Mouse (Mus musculus) forebrain, embryonic 12.5 days (tissue): ENCODE measurements around the gene Rpl18a. TPM values are rescaled to one million over a fixed set of nuclear protein-coding genes. Genes with fewer than 3 reads are reported as not detected.

Experiments used
- ATAC-seq: fragments of 200-750 bp; cut with Nextera tagmentation; 2 replicates; pipeline ENCODE4 v1.8.0; 2017; ENCODE audit warnings: moderate TSS enrichment; ENCODE audit not compliant: low FRiP score
- H3K27ac ChIP-seq: fragments of 300-500 bp; sonication (generic); 2 replicates; pipeline ENCODE4 v1.5.1; 2016; ENCODE audit warnings: mild to moderate bottlenecking
- H3K27me3 ChIP-seq: fragments of 300-500 bp; sonication (generic); 2 replicates; pipeline ENCODE4 v1.6.1; 2016; ENCODE audit warnings: mild to moderate bottlenecking
- H3K36me3 ChIP-seq: fragments of 300-500 bp; sonication (generic); replicated peaks from 2 replicates; pipeline ENCODE4 v1.6.1; 2016; ENCODE audit warnings: mild to moderate bottlenecking
- H3K4me1 ChIP-seq: fragments of 300-500 bp; sonication (generic); 2 replicates; pipeline ENCODE4 v1.6.1; 2016
- H3K4me2 ChIP-seq: fragments of 300-500 bp; sonication (generic); 2 replicates; pipeline ENCODE4 v1.6.1; 2016; ENCODE audit warnings: mild to moderate bottlenecking, moderate library complexity
- H3K4me3 ChIP-seq: fragments of 300-500 bp; sonication (generic); replicated peaks from 2 replicates; pipeline ENCODE4 v1.5.1; 2016; ENCODE audit warnings: mild to moderate bottlenecking
- H3K9ac ChIP-seq: fragments of 300-500 bp; sonication (generic); 2 replicates; pipeline ENCODE4 v1.6.1; 2016; ENCODE audit warnings: mild to moderate bottlenecking
- H3K9me3 ChIP-seq: fragments of 300-500 bp; sonication (generic); 2 replicates; pipeline ENCODE4 v1.6.1; 2016
- WGBS: fragments of 180-500 bp; shearing (Covaris S2); methylation state at CpG from one replicate; pipeline ENCODE4 v1.1.7; 2016; 5-methylcytosine and 5-hydroxymethylcytosine counted together
- microRNA counts: library from miRNA; unstranded; fragments of <30 nt; microRNA quantifications from one replicate; lab custom pipeline; 2017
- microRNA-seq: library from miRNA; unstranded; fragments of <30 nt; microRNA quantifications from one replicate; pipeline ENCODE4, GENCODE M21; 2017
- polyA plus RNA-seq: library from polyadenylated mRNA; unstranded; fragments of >200 nt; fragmentation: Nextera tagmentation; extraction: Ambion mirVana; gene quantifications from 2 replicates; pipeline ENCODE4 v1.2.1, GENCODE M21; 2016

Rpl18a gene
- polyA plus RNA-seq, 1 experiment from 2014 or later: 2,770 TPM

- ATAC-seq: no peak
Measured at GRCm38 (mm10) chr8:70849333-70849990, 47.8 kb downstream of the Rpl18a start.

GRCm38 (mm10) chr8:70846371-70847154, 50.6 kb downstream of the Rpl18a start:
- peaks cover 5% of the 10 kb centered on the region for H3K4me1 ChIP-seq
- no peak overlapping the region for H3K4me3 ChIP-seq
- no peaks in the 10 kb centered on the region; the same call in 1 of the 2 replicates for H3K27me3 ChIP-seq
- H3K9ac ChIP-seq: 0 out of 2 replicates have a peak overlapping the region, but pooled peaks have one; percentile 7
- no peaks in the 10 kb centered on the region for H3K36me3 ChIP-seq
- no peak overlapping the region for H3K27ac ChIP-seq
- ATAC-seq: no peak
- no peak overlapping the region for H3K4me2 ChIP-seq
- H3K9me3 ChIP-seq: no peaks in the 10 kb centered on the region
- WGBS: 54% methylated on average over 15 of the region's 15 CpGs

More at GRCm38 (mm10) chr8:70849333-70849990, 47.8 kb downstream of the Rpl18a start:
- H3K27ac ChIP-seq: no peak overlapping the region
- H3K27me3 ChIP-seq: no peaks in the 10 kb centered on the region; the same call in 1 of the 2 replicates
- H3K36me3 ChIP-seq: 0 out of 2 replicates have a peak, but pooled peaks cover 10% of the 10 kb centered on the region
- no peak overlapping the region for H3K4me2 ChIP-seq
- H3K4me3 ChIP-seq: no peak overlapping the region
- WGBS: 82% methylated on average over 3 of the region's 3 CpGs
- H3K9me3 ChIP-seq: no peaks in the 10 kb centered on the region
- peaks cover 5% of the 10 kb centered on the region for H3K4me1 ChIP-seq
- no peak overlapping the region for H3K9ac ChIP-seq

- no peak overlapping the region for H3K4me2 ChIP-seq
- no peak overlapping the region for H3K27ac ChIP-seq
- WGBS: 42% methylated on average over 5 of the region's 5 CpGs
- no peak for ATAC-seq
- no peaks in the 10 kb centered on the region for H3K36me3 ChIP-seq
- no peak overlapping the region for H3K4me3 ChIP-seq
- H3K9me3 ChIP-seq: no peaks in the 10 kb centered on the region
- H3K27me3 ChIP-seq: no peaks in the 10 kb centered on the region; the same call in 1 of the 2 replicates
- peaks cover 13% of the 10 kb centered on the region for H3K4me1 ChIP-seq
- H3K9ac ChIP-seq: no peak overlapping the region
Measured at GRCm38 (mm10) chr8:70845108-70845507, 52.1 kb downstream of the Rpl18a start.

MicroRNA genes within 50 kb of the gene (microRNA counts, 519-probe panel; counts per million panel counts)
- not detected for microRNA mmu-miR-1969 (lab: Ali Mortazavi, UCI)

Small RNAs within 50 kb of the gene (microRNA-seq; reads per million reads assigned to microRNA genes)
- gene Mir1969: 8.0 reads per million, percentile 24 among the genes with 10 or more reads in this experiment
- 1.7 reads per million for gene Mir7067

Other genes with a start within 250 kb of the Rpl18a start
- gene Pgpep1, start 237.0 kb downstream of the Rpl18a start, polyA plus RNA-seq: 69.3 and 70.4 TPM in 2 replicates
- gene Lsm4, start 224.2 kb downstream of the Rpl18a start, polyA plus RNA-seq: 259 and 275 TPM in 2 replicates
- gene Jund, start 198.5 kb downstream of the Rpl18a start, polyA plus RNA-seq: 153 and 165 TPM in 2 replicates
- 0.04 and 0.10 TPM in 2 replicates for gene Iqcn, start 194.0 kb downstream of the Rpl18a start, polyA plus RNA-seq
- not detected in 2 replicates for gene Gm3336, start 178.9 kb downstream of the Rpl18a start, polyA plus RNA-seq
- 0.14 and 0.17 TPM in 2 replicates for gene Pde4c, start 173.7 kb downstream of the Rpl18a start, polyA plus RNA-seq
- gene Rab3a, start 142.7 kb downstream of the Rpl18a start, polyA plus RNA-seq: 87.8 and 95.4 TPM in 2 replicates
- gene Mpv17l2, start 136.5 kb downstream of the Rpl18a start, polyA plus RNA-seq: 33.2 and 34.5 TPM in 2 replicates
- gene Pik3r2, start 120.7 kb downstream of the Rpl18a start, polyA plus RNA-seq: 72.7 and 79.1 TPM in 2 replicates
- gene Mast3, start 92.4 kb downstream of the Rpl18a start, polyA plus RNA-seq: 14.5 and 16.8 TPM in 2 replicates
- gene Il12rb1, start 89.0 kb downstream of the Rpl18a start, polyA plus RNA-seq: not detected in 2 replicates
- gene Arrdc2, start 57.7 kb downstream of the Rpl18a start, polyA plus RNA-seq: 5.6 and 8.2 TPM in 2 replicates
- gene Kcnn1, start 34.2 kb downstream of the Rpl18a start, polyA plus RNA-seq: 14.4 and 16.3 TPM in 2 replicates
- 154 and 159 TPM in 2 replicates for gene Ccdc124, start 23.5 kb downstream of the Rpl18a start, polyA plus RNA-seq
- gene Slc5a5, start 4.7 kb downstream of the Rpl18a start, polyA plus RNA-seq: 0.49 and 0.67 TPM in 2 replicates
- gene Map1s, start 8.5 kb upstream of the Rpl18a start, polyA plus RNA-seq: 61.4 and 61.6 TPM in 2 replicates